Mouse (Mus musculus): ENCODE measurements at regions not wholly inside any gene's neighbourhood (a gene's known extent, or its start where the extent isn't known, plus 50 kb on each side); places are given as distances from the start of the nearest gene placed in this dataset.

DNA sequence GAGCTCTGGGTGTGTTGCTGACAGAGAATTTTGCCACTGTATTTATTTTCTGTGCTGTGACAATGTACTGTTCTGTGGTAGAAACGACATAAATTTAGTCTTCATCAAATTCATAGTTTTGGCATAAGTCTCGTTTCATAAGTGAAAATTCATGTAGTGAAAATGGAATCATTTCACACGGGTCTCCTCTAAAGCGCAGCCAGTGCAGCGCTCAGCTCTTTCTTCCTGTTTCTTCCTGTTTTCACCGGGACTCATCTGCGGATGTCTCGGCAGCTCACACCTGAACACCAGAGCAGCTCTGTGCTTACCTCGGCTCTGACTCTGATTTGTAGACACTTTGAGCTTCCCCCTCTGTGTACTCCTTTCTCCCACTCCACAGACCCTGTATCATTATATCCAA lies 85.2 kb upstream of the Prkd1 start:
- DNase-seq (ENCODE audit: low read depth, low spot score), result no peak

DNA sequence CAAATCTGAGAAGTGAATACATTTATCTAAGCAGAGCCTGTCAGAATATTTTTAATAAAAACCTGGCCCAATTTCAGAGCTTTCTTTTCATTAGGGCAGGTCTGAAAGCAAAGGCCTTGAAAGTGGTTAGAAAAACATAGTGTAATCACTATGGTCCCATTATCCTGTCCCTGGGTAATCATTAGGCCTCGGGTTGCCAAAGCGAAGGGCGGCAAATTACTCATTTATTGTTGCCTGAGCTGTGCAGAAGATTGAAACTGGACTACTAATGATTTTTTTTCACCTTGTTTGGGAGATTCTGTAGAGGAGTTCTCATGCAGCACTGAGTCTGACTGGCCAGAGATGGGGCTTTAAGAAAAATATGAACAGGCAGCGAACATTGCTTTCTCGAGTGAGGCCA lies 63.7 kb upstream of the Prkd1 start:
- DNase-seq (ENCODE audit: low read depth, low spot score), result no peak

DNA sequence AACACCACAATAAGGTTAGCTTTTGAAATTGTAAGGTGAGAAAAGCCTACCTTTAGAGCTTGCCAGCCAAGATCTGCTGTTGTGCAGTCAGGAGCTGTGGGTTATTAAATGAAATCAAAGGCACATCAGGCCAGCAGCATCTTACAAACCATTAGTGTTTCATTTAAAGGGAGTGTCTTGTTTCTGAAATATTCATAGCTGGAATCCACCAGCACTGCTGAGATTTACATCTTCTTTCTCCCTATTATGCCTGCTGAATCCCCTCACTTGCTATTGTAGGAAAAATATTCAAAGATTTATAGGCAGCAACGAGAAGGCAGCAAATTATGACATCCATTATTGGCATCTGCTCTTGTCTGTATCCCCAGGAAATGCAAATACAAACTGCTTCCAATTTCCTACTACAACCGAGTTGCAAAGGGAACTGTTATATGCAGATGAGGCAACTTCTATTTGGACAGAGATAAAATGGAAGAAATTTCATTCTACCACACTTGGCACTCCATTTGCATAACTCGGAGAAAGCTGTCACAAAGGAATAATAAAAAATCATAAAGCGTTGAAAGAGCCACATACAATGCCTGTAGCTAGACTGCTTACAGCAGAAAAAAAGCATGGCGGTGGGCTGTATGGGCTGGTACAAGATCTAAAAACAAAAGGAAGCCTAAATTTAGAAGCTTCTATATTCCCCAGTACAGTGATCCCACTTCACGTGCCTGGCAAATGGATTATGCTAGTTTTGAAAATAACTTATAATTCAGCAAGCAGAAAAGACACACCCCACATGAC lies 60.3 kb upstream of the Prkd1 start:
- DNase-seq (ENCODE audit: low read depth, low spot score), result no peak

DNA sequence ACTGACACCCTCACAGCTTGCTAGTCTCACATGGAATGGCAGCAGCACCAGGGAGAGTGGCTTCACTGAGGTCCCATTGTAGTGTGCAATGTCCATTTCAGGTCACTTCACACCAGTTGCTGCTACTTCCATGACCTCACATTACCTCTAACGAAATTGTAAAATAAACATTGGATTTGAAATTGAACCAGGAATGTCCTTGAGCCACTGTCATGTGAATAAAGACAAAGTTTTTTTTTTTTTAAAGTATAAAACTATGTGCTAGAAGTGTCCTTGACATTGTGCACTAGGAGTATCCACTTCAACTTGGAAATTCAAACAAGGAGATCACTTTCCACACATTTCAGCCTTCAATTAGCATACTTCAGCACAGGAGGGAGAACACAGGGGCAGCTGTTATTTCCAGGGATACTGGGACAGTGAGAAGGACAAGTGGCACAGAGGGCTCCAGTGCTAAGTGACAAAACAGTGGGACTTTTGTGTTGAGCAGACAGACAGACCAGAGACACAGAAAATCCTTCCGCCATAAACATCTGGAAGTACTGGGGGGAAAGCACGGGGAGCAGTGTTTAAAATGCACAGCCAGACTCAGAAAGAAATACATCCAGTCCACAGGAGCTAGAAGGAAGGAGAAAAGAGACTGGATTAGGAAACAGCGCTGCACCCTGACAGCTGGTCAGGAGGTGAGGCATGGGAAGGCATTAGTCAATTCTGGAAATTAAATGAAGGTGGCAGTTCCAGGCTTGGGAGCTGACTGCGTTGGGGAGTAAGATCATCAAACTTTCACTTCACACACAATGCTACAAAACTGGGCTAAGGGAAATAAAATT lies 49.9 kb upstream of the Prkd1 start:
- DNase-seq (ENCODE audit: low read depth, low spot score), result no peak

Data from CD4-positive, CD25-positive, alpha-beta regulatory T cell, adult 2 months (primary cell).